Mouse (Mus musculus) kidney, postnatal 0 days (tissue): ENCODE measurements around the gene Rnf217. TPM values are rescaled to one million over a fixed set of nuclear protein-coding genes. Genes with fewer than 3 reads are reported as not detected.
A peak's percentile ranks its signal among the peaks of the same experiment; 100 is the strongest.

Experiments
- ATAC-seq: fragments of 200-750 bp; cut with Nextera tagmentation; replicated peaks from 2 replicates; pipeline ENCODE4 v1.8.0; 2017; ENCODE audit warnings: low read depth, moderate number of reproducible peaks, moderate TSS enrichment, moderate library complexity; ENCODE audit not compliant: low FRiP score
- DNase-seq: peaks from one replicate; pipeline ENCODE4 v3.0.0-alpha.2; 2016; ENCODE audit warnings: low spot score
- H3K27ac ChIP-seq: fragments of 300-500 bp; sonication (generic); 2 replicates; pipeline ENCODE4 v1.5.1; 2014; ENCODE audit warnings: mild to moderate bottlenecking
- H3K27me3 ChIP-seq: fragments of 300-500 bp; sonication (generic); 2 replicates; pipeline ENCODE4 v1.6.1; 2014; ENCODE audit warnings: low read length, mixed read lengths; ENCODE audit not compliant: insufficient read depth
- H3K36me3 ChIP-seq: fragments of 300-500 bp; sonication (generic); 2 replicates; pipeline ENCODE4 v1.6.1; 2014; ENCODE audit warnings: low read length, mixed read lengths; ENCODE audit not compliant: insufficient read depth
- H3K4me1 ChIP-seq: fragments of 300-500 bp; sonication (generic); replicated peaks from 2 replicates; pipeline ENCODE4 v1.6.1; 2014; ENCODE audit warnings: antibody characterized with exemption, low read length, mixed read lengths; ENCODE audit not compliant: insufficient read depth
- H3K4me2 ChIP-seq: fragments of 300-500 bp; sonication (generic); 2 replicates; pipeline ENCODE4 v1.6.1; 2014; ENCODE audit warnings: mild to moderate bottlenecking, low read length, moderate library complexity, mixed read lengths
- H3K4me3 ChIP-seq: fragments of 300-500 bp; sonication (generic); replicated peaks from 2 replicates; pipeline ENCODE4 v1.5.1; 2014; ENCODE audit warnings: low read depth, low read length
- H3K9ac ChIP-seq: fragments of 300-500 bp; sonication (generic); 2 replicates; pipeline ENCODE4 v1.6.1; 2014; ENCODE audit warnings: low read depth, low read length
- H3K9me3 ChIP-seq: fragments of 300-500 bp; sonication (generic); replicated peaks from 2 replicates; pipeline ENCODE4 v1.6.1; 2016; ENCODE audit warnings: low read length, inconsistent platforms, mixed read lengths
- CTCF ChIP-seq: IDR thresholded peaks from 2 replicates; pipeline ENCODE4 v1.5.1; 2016; ENCODE audit warnings: antibody characterized with exemption, low read depth, mild to moderate bottlenecking, moderate library complexity
- WGBS: fragments of 180-500 bp; shearing (Covaris S2); extraction: QIAGEN DNeasy Blood & Tissue Kit; methylation state at CpG from one replicate; pipeline ENCODE4 v1.1.7; 2014; 5-methylcytosine and 5-hydroxymethylcytosine counted together
- polyA plus RNA-seq: library from polyadenylated mRNA; unstranded; fragments of >200 nt; fragmentation: Nextera tagmentation; extraction: Ambion mirVana; gene quantifications from 2 replicates; pipeline ENCODE4 v1.2.1, GENCODE M21; 2015

Rnf217 gene
- polyA plus RNA-seq, 1 experiment from 2014 or later: 1.4 TPM

- Histone ChIP-seq H3K9me3 (no peaks in the 10 kb centered on the region), H3K4me2 (no peak overlapping the region), H3K27me3 (no peaks in the 10 kb centered on the region), H3K9ac (no peak overlapping the region), H3K27ac (no peak overlapping the region), H3K4me1 (peaks cover 20% of the 10 kb centered on the region), H3K36me3 (no peaks in the 10 kb centered on the region), H3K4me3 (no peak overlapping the region)
- TF ChIP-seq CTCF: no peak
- ATAC-seq (no peak), DNase-seq (no peak)
- WGBS: 59% methylated on average over 4 of the region's 4 CpGs
These were observed 12.2 kb downstream of the Rnf217 start for GRCm38 (mm10) chr10:31596804-31597203.

GRCm38 (mm10) chr10:31595326-31595725 lies 13.7 kb downstream of the Rnf217 start:
- H3K36me3 ChIP-seq: no peaks in the 10 kb centered on the region
- H3K4me2 ChIP-seq: no peak overlapping the region
- no peak overlapping the region for H3K27ac ChIP-seq
- 88% methylated on average over 4 of the region's 4 CpGs for WGBS
- H3K27me3 ChIP-seq: no peaks in the 10 kb centered on the region
- no peak overlapping the region for H3K9ac ChIP-seq
- no peaks in the 10 kb centered on the region for H3K9me3 ChIP-seq
- no peak for ATAC-seq
- TF ChIP-seq CTCF: no peak
- DNase-seq: no peak
- H3K4me1 ChIP-seq: peaks cover 20% of the 10 kb centered on the region
- H3K4me3 ChIP-seq: no peak overlapping the region

- Histone ChIP-seq H3K36me3 (no peaks in the 10 kb centered on the region), H3K9ac (no peak overlapping the region), H3K4me2 (no peak overlapping the region), H3K27me3 (no peaks in the 10 kb centered on the region), H3K27ac (peak overlapping the region; percentile 57), H3K4me3 (no peak overlapping the region), H3K9me3 (no peaks in the 10 kb centered on the region), H3K4me1 (peaks cover 20% of the 10 kb centered on the region)
- no peak for TF ChIP-seq CTCF
- 24% methylated on average over 9 of the region's 9 CpGs for WGBS
- DNase-seq (peak; percentile 39), ATAC-seq (peak; percentile 62; the same call in 1 of the 2 replicates)
These were observed 16.1 kb downstream of the Rnf217 start for GRCm38 (mm10) chr10:31592741-31593524.

DNA sequence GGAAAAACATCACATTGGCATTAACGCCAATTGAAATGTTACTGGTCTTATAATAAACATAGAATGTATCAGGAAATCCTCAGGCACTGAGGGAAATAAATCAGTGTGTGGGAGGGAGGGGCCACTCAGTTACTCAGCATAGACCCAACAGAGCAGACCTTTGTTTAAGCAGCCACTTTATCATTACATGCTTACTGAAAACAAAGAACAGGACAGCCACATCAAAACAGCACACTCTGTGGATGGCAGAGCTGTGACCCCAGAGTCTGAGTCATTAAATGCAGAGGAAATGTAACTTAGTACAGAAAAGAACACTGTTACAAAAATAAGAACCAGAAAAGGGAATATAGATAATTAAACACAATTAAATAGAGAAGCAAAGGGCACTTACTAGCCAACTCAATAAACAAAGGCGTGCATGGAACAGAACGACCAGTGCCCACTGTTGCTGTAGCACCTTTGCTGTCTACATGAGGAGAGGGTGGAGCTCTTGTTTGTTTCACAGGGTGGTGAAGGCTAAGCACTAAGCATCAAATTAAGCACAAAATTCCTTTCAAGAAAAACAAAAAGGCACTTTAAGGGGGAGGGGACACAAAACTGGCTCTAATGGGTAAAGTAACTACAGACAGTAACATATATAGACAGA lies 16.8 kb downstream of the Rnf217 start:
- H3K4me1 ChIP-seq: peaks cover 20% of the 10 kb centered on the region
- H3K36me3 ChIP-seq: no peaks in the 10 kb centered on the region
- H3K27ac ChIP-seq: peak overlapping the region; percentile 57
- TF ChIP-seq CTCF: no peak
- H3K9me3 ChIP-seq: no peaks in the 10 kb centered on the region
- ATAC-seq (0 out of 2 replicates have a peak, but pooled peaks have one; percentile 23), DNase-seq (peak; percentile 45)
- H3K9ac ChIP-seq: no peak overlapping the region
- WGBS: 29% methylated on average over 3 of the region's 3 CpGs
- no peaks in the 10 kb centered on the region for H3K27me3 ChIP-seq
- no peak overlapping the region for H3K4me3 ChIP-seq
- no peak overlapping the region for H3K4me2 ChIP-seq

DNA sequence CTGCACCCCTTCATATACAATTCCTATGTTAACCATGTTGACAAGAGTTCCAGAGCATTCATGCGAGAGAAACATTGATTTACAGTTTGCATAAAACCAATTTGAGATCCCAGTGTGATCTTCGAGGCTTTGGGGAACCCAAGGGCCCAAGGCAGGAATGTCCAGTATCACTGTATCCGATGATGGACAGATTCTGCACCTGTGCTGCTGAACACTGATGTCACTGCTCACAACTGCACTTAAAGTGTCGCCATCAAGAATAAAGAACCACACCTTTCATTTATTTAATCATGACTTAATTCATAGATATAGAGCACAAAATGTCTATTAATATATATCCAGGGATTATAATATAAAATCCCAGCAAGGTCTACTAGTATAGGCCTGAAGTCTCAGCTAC lies 28.3 kb downstream of the Rnf217 start:
- no peak overlapping the region for H3K9ac ChIP-seq
- 82% methylated on average over 4 of the region's 4 CpGs for WGBS
- no peak for DNase-seq
- H3K4me2 ChIP-seq: no peak overlapping the region
- H3K4me1 ChIP-seq: no peaks in the 10 kb centered on the region
- no peak for TF ChIP-seq CTCF
- no peaks in the 10 kb centered on the region for H3K36me3 ChIP-seq
- H3K27ac ChIP-seq: no peak overlapping the region
- H3K9me3 ChIP-seq: no peaks in the 10 kb centered on the region
- H3K27me3 ChIP-seq: no peaks in the 10 kb centered on the region
- ATAC-seq: no peak
- H3K4me3 ChIP-seq: no peak overlapping the region

DNA sequence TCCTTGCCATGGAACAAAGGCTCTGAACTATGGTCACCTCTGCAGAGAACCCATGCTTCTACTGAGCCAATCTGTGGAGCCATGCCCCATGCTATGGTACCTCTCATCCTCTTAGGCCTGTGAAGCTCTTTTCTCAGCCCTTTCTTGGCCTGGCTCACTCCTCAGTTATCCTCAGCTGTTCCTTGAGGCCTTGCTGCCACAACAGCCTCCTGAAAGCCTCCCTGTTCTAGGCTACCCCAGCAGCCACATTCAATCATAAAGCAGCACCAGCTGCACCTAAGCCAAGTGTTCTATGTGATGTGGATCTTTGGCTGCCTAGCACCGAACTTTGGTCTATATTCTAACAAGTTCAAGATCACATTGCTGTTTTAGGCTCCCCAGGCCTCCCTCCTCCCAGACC lies 28.9 kb downstream of the Rnf217 start:
- no peak for ATAC-seq
- Histone ChIP-seq H3K4me1 (no peaks in the 10 kb centered on the region), H3K27ac (no peak overlapping the region), H3K9me3 (no peaks in the 10 kb centered on the region), H3K36me3 (no peaks in the 10 kb centered on the region), H3K4me3 (no peak overlapping the region), H3K9ac (no peak overlapping the region), H3K27me3 (no peaks in the 10 kb centered on the region), H3K4me2 (no peak overlapping the region)
- WGBS: 86% methylated on average over 1 of the region's 1 CpGs
- no peak for DNase-seq
- TF ChIP-seq CTCF: no peak
